Mouse (Mus musculus) duodenum, adult 2 months (tissue): ENCODE results near the gene Aldh8a1. TPM values are rescaled to one million over a fixed set of nuclear protein-coding genes. Genes with fewer than 3 reads are reported as not detected.

ENCODE experiments used
- polyA plus RNA-seq: library from polyadenylated mRNA; depleted of rRNA; stranded (reverse); fragments of >200 nt; gene quantifications from 2 replicates; pipeline ENCODE4 v1.2.3, GENCODE M21; 2012; ENCODE audit warnings: low replicate concordance; rRNA removed

Aldh8a1 gene
- polyA plus RNA-seq, result not detected in 2 replicates

DNA sequence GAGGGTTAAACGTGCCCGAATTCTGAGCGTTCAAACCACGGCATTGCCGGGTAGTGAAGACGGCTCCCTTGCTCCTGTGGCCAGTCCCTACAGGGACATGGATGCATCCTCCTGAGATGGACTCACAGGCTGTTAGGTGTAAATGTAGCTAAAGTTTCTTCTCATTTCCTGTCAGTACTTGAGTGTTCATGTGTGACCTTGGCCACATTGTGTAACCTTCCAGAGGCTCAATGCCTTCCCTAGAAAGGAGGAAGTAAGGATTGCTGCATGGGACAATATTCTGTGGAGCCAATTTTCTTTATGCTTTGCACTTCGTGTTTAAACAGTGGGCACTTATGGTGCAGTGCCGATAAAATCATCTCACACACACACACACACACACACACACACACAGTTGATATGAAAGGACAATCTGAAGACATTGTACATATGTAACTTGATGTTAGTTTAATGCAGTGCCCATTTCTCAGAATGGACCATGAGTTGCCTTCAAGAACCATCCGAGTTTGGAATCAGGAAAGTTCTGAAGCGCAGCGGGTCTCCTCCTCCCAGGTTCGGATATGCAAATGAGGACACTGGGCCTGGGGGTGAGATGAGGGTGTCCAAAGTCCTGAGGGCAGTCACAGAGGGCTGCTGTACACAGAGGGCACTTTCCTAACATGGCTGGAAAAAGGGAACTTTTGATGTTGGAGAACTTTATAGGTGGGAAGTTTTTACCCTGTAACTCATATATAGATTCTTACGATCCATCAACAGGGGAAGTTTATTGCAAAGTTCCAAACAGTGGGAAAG lies at the start of gene Aldh8a1:
Aldh8a1 (plus strand) TSS at position 610 of the 792 bp plus-strand sequence.

Other genes with a start within 250 kb of the Aldh8a1 start
- gene Myb, start 216.3 kb upstream of the Aldh8a1 start, polyA plus RNA-seq, result 3.7 and 7.5 TPM in 2 replicates
- gene Hbs1l, start 81.3 kb upstream of the Aldh8a1 start, polyA plus RNA-seq, result 5.1 and 6.9 TPM in 2 replicates
- not detected in 2 replicates for gene 1700020N01Rik, start 215.9 kb downstream of the Aldh8a1 start, polyA plus RNA-seq